ENCODE assay signal across 29 mouse cellular contexts in the genomic region with DNA sequence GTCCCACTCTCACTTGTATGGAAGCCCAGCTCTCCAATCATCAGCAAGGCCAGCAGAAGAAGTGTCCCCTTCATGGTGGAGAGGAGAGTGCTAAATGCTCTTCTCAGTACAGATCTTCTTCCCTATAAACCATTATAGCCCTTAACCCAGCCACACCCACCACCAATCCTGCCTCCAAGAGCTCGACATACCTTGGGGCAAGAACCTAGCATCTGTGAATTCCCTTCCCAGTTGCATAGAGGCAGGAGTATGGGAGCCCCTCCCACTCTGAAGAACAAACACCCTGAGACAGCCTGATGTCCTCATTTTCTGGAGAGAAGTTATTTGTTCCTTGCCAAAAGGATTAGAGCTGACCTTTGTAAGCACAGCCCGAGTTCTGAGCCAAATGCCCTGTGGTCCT. TPM values are rescaled to one million over a fixed set of nuclear protein-coding genes. Genes with fewer than 3 reads are reported as not detected.
"Had no signal": no experiment of that assay in that cellular context is flagged by ENCODE, and none has a peak within 500 bp of the region (broad histone marks: within the 10 kb centered on the region; RNA-seq: fewer than 3 reads in every experiment).

Gene Scgb2b24, minus strand, starts transcription at position 101 of the 400 bp plus-strand sequence.

- DNase-seq: kidney, postnatal 14 days; layer of hippocampus, adult 9-11 months; liver, postnatal 0 days; lung, embryonic 14.5 days; midbrain, embryonic 14.5 days; right cerebral cortex, postnatal 4 days; thymus, adult 2 months; thymus, postnatal 14 days; thymus, postnatal 4 days had no signal

- H3K27ac ChIP-seq: intestine, embryonic 15.5 days; kidney, embryonic 15.5 days; layer of hippocampus, adult 2 months; limb, embryonic 10.5 days; limb, embryonic 13.5 days; liver, embryonic 14.5 days; macrophage; stomach, postnatal 0 days had no signal

- H3K4me3 ChIP-seq: intestine, embryonic 15.5 days; kidney, embryonic 15.5 days; layer of hippocampus, adult 2 months; limb, embryonic 10.5 days; limb, embryonic 13.5 days had no signal

- H3K4me1 ChIP-seq: intestine, embryonic 15.5 days; kidney, embryonic 15.5 days; limb, embryonic 10.5 days; limb, embryonic 13.5 days had no signal

- H3K9me3 ChIP-seq: intestine, embryonic 15.5 days had no signal

- H3K36me3 ChIP-seq: intestine, embryonic 15.5 days; kidney, embryonic 15.5 days; limb, embryonic 10.5 days; limb, embryonic 13.5 days had no signal

- H3K27me3 ChIP-seq: intestine, embryonic 15.5 days; kidney, embryonic 15.5 days; limb, embryonic 13.5 days had no signal

- H3K4me2 ChIP-seq: intestine, embryonic 15.5 days; kidney, embryonic 15.5 days; limb, embryonic 13.5 days; liver, embryonic 11.5 days; lung, embryonic 14.5 days; midbrain, embryonic 11.5 days had no signal

- H3K9ac ChIP-seq: intestine, embryonic 15.5 days; kidney, embryonic 15.5 days; limb, embryonic 13.5 days; liver, embryonic 14.5 days; liver, postnatal 0 days; lung, embryonic 14.5 days had no signal

- ATAC-seq: intestine, embryonic 15.5 days; liver, postnatal 0 days; lung, postnatal 0 days had no signal

RNA-seq across cellular contexts. Expression of gene Scgb2b24, which starts in this region (rescaled TPM):
- total RNA-seq: layer of hippocampus, adult 2 months; layer of hippocampus, postnatal 25 days; left cerebral cortex, adult 18-20 months; left cerebral cortex, postnatal 25 days; megakaryocyte-erythroid progenitor cell, adult 5-6 weeks; midbrain, postnatal 0 days had no signal
- polyA plus RNA-seq: intestine, embryonic 15.5 days; kidney, embryonic 15.5 days; large intestine, adult 2 months; limb, embryonic 10.5 days; limb, embryonic 13.5 days; liver, embryonic 11.5 days; liver, embryonic 14.5 days; liver, postnatal 0 days; lung, embryonic 14.5 days; lung, postnatal 0 days; macrophage; midbrain, embryonic 11.5 days; midbrain, embryonic 14.5 days; midbrain, postnatal 0 days; neural tube, embryonic 11.5 days; neural tube, embryonic 14.5 days; stomach, embryonic 14.5 days; stomach, postnatal 0 days; thymus, adult 2 months had no signal
